Mouse (Mus musculus) neural tube, embryonic 13.5 days (tissue): ENCODE measurements around the gene Tubgcp2. TPM values are rescaled to one million over a fixed set of nuclear protein-coding genes. Genes with fewer than 3 reads are reported as not detected.

Source experiments
- ATAC-seq: fragments of 200-750 bp; cut with Nextera tagmentation; 2 replicates; pipeline ENCODE4 v1.8.0; 2017; ENCODE audit warnings: low read depth, mild to moderate bottlenecking, moderate TSS enrichment, moderate library complexity
- H3K27ac ChIP-seq: fragments of 300-500 bp; sonication (generic); replicated peaks from 2 replicates; pipeline ENCODE4 v1.5.1; 2015; ENCODE audit warnings: moderate library complexity, mild to moderate bottlenecking, inconsistent platforms
- H3K27me3 ChIP-seq: fragments of 300-500 bp; sonication (generic); 2 replicates; pipeline ENCODE4 v1.6.1; 2015; ENCODE audit warnings: mild to moderate bottlenecking, inconsistent platforms
- H3K36me3 ChIP-seq: fragments of 300-500 bp; sonication (generic); 2 replicates; pipeline ENCODE4 v1.6.1; 2015; ENCODE audit warnings: mild to moderate bottlenecking, inconsistent platforms
- H3K4me1 ChIP-seq: fragments of 300-500 bp; sonication (generic); replicated peaks from 2 replicates; pipeline ENCODE4 v1.6.1; 2015; ENCODE audit warnings: inconsistent platforms
- H3K4me2 ChIP-seq: fragments of 300-500 bp; sonication (generic); 2 replicates; pipeline ENCODE4 v1.6.1; 2015; ENCODE audit warnings: inconsistent platforms, mild to moderate bottlenecking, moderate library complexity
- H3K4me3 ChIP-seq: fragments of 300-500 bp; sonication (generic); 2 replicates; pipeline ENCODE4 v1.5.1; 2015; ENCODE audit warnings: mild to moderate bottlenecking, inconsistent platforms
- H3K9ac ChIP-seq: fragments of 300-500 bp; sonication (generic); 2 replicates; pipeline ENCODE4 v1.6.1; 2015; ENCODE audit warnings: moderate library complexity, mild to moderate bottlenecking, inconsistent platforms
- H3K9me3 ChIP-seq: fragments of 300-500 bp; sonication (generic); 2 replicates; pipeline ENCODE4 v1.6.1; 2016; ENCODE audit warnings: inconsistent platforms
- WGBS: fragments of 180-500 bp; shearing (Covaris S2); methylation state at CpG from one replicate; pipeline ENCODE4 v1.1.7; 2015; 5-methylcytosine and 5-hydroxymethylcytosine counted together
- microRNA counts: library from miRNA; unstranded; fragments of <30 nt; microRNA quantifications from one replicate; lab custom pipeline; 2016
- microRNA-seq: library from miRNA; unstranded; fragments of <30 nt; microRNA quantifications from one replicate; pipeline ENCODE4, GENCODE M21; 2016
- polyA plus RNA-seq: library from polyadenylated mRNA; unstranded; fragments of >200 nt; fragmentation: Nextera tagmentation; extraction: Ambion mirVana; gene quantifications from 2 replicates; pipeline ENCODE4 v1.2.1, GENCODE M21; 2015

Gene Tubgcp2
- polyA plus RNA-seq, 1 experiment from 2014 or later: 51.4 TPM

GRCm38 (mm10) chr7:139955505-139955904, 81.0 kb downstream of the Tubgcp2 start:
- Histone ChIP-seq H3K4me1 (peaks cover 15% of the 10 kb centered on the region), H3K27me3 (peaks cover 38% of the 10 kb centered on the region), H3K4me3 (no peak overlapping the region), H3K36me3 (no peaks in the 10 kb centered on the region), H3K9me3 (no peaks in the 10 kb centered on the region), H3K27ac (no peak overlapping the region), H3K9ac (no peak overlapping the region), H3K4me2 (no peak overlapping the region)
- ATAC-seq: no peak
- WGBS: 80% methylated on average over 4 of the region's 4 CpGs

- 52% methylated on average over 6 of the region's 6 CpGs for WGBS
- no peak overlapping the region for H3K4me2 ChIP-seq
- H3K27me3 ChIP-seq: peaks cover 67% of the 10 kb centered on the region
- no peak overlapping the region for H3K9ac ChIP-seq
- no peak overlapping the region for H3K4me3 ChIP-seq
- H3K9me3 ChIP-seq: no peaks in the 10 kb centered on the region
- peaks cover 18% of the 10 kb centered on the region for H3K4me1 ChIP-seq
- no peaks in the 10 kb centered on the region for H3K36me3 ChIP-seq
- ATAC-seq: no peak
- no peak overlapping the region for H3K27ac ChIP-seq
Observed at GRCm38 (mm10) chr7:139951991-139952633, 84.4 kb downstream of the Tubgcp2 start.

- WGBS: 5% methylated on average over 16 of the region's 16 CpGs
Observed at GRCm38 (mm10) chr7:139951079-139951478, 85.4 kb downstream of the Tubgcp2 start.

GRCm38 (mm10) chr7:139950283-139950971, 86.0 kb downstream of the Tubgcp2 start:
- Histone ChIP-seq H3K9ac (peak overlapping the region; percentile 53), H3K27ac (no peak overlapping the region), H3K36me3 (no peaks in the 10 kb centered on the region), H3K9me3 (no peaks in the 10 kb centered on the region), H3K4me3 (peak overlapping the region; percentile 36), H3K4me1 (peaks cover 18% of the 10 kb centered on the region), H3K4me2 (peak overlapping the region; percentile 67), H3K27me3 (peaks cover 76% of the 10 kb centered on the region)
- 1% methylated on average over 33 of the region's 33 CpGs for WGBS
- peak; percentile 74; the same call in 1 of the 2 replicates for ATAC-seq

More at GRCm38 (mm10) chr7:139951079-139951478, 85.4 kb downstream of the Tubgcp2 start:
- no peak for ATAC-seq
- no peaks in the 10 kb centered on the region for H3K9me3 ChIP-seq
- peak overlapping the region; percentile 67 for H3K4me2 ChIP-seq
- peaks cover 71% of the 10 kb centered on the region for H3K27me3 ChIP-seq
- H3K4me3 ChIP-seq: peak overlapping the region; percentile 36
- H3K9ac ChIP-seq: peak overlapping the region; percentile 53
- H3K27ac ChIP-seq: no peak overlapping the region
- H3K36me3 ChIP-seq: no peaks in the 10 kb centered on the region
- H3K4me1 ChIP-seq: peaks cover 18% of the 10 kb centered on the region

- ATAC-seq: peak; percentile 77
Observed at GRCm38 (mm10) chr7:139949893-139950282, 86.6 kb downstream of the Tubgcp2 start.

GRCm38 (mm10) chr7:139946032-139946431, 90.4 kb downstream of the Tubgcp2 start:
- Histone ChIP-seq H3K36me3 (no peaks in the 10 kb centered on the region), H3K4me2 (no peak overlapping the region), H3K27me3 (peaks cover 100% of the 10 kb centered on the region), H3K9me3 (no peaks in the 10 kb centered on the region), H3K27ac (no peak overlapping the region), H3K4me1 (peaks cover 29% of the 10 kb centered on the region), H3K4me3 (no peak overlapping the region), H3K9ac (no peak overlapping the region)
- ATAC-seq: no peak
- WGBS: 20% methylated on average over 5 of the region's 5 CpGs

More at GRCm38 (mm10) chr7:139949893-139950282, 86.6 kb downstream of the Tubgcp2 start:
- Histone ChIP-seq H3K27me3 (peaks cover 76% of the 10 kb centered on the region), H3K9ac (peak overlapping the region; percentile 53), H3K9me3 (no peaks in the 10 kb centered on the region), H3K4me1 (peaks cover 18% of the 10 kb centered on the region), H3K36me3 (no peaks in the 10 kb centered on the region), H3K4me2 (peak overlapping the region; percentile 67), H3K4me3 (peak overlapping the region; percentile 36), H3K27ac (no peak overlapping the region)
- under 1% methylated on average over 15 of the region's 15 CpGs for whole genome bisulfite sequencing

MicroRNAs encoded within 50 kb of the gene (microRNA counts, 519-probe panel; counts per million panel counts)
- not detected for microRNA mmu-miR-202-3p (lab: Ali Mortazavi, UCI)
- microRNA mmu-miR-202-5p (lab: Ali Mortazavi, UCI): 1,590 counts per million, percentile 7 among the panel's probes with 10 or more counts

Small RNA genes within 50 kb of the gene (microRNA-seq; reads per million reads assigned to microRNA genes)
- gene Mir202: 0.44 reads per million
- not detected for gene Mir7062
- not detected for gene mmu-mir-7686

Other genes starting within 250 kb of the Tubgcp2 start
- gene Adgra1, start 202.5 kb downstream of the Tubgcp2 start, polyA plus RNA-seq: 23.9 and 29.2 TPM in 2 replicates
- 5.8 and 6.0 TPM in 2 replicates for gene Kndc1, start 142.0 kb downstream of the Tubgcp2 start, polyA plus RNA-seq
- not detected in 2 replicates for gene Utf1, start 92.9 kb downstream of the Tubgcp2 start, polyA plus RNA-seq
- 0.68 and 0.71 TPM in 2 replicates for gene 6430531B16Rik, start 57.9 kb downstream of the Tubgcp2 start, polyA plus RNA-seq
- 3.3 and 3.4 TPM in 2 replicates for gene Adam8, start 44.1 kb downstream of the Tubgcp2 start, polyA plus RNA-seq
- 50.7 and 55.5 TPM in 2 replicates for gene Zfp511, start 278 bp downstream of the Tubgcp2 start, polyA plus RNA-seq
- 18.1 and 23.3 TPM in 2 replicates for gene Msx3, start 12.4 kb upstream of the Tubgcp2 start, polyA plus RNA-seq
- gene Caly, start 45.9 kb upstream of the Tubgcp2 start, polyA plus RNA-seq: 95.9 and 99.9 TPM in 2 replicates
- gene Prap1, start 56.7 kb upstream of the Tubgcp2 start, polyA plus RNA-seq: not detected in 2 replicates
- 24.8 and 33.0 TPM in 2 replicates for gene Fuom, start 65.8 kb upstream of the Tubgcp2 start, polyA plus RNA-seq
- 9.7 and 11.4 TPM in 2 replicates for gene Paox, start 79.1 kb upstream of the Tubgcp2 start, polyA plus RNA-seq
- 125 and 132 TPM in 2 replicates for gene Echs1, start 79.8 kb upstream of the Tubgcp2 start, polyA plus RNA-seq
- 28.2 and 31.7 TPM in 2 replicates for gene Mtg1, start 100.9 kb upstream of the Tubgcp2 start, polyA plus RNA-seq
- 9.4 and 13.1 TPM in 2 replicates for gene Sprn, start 118.2 kb upstream of the Tubgcp2 start, polyA plus RNA-seq
- gene Olfr522, start 128.1 kb upstream of the Tubgcp2 start, polyA plus RNA-seq: not detected in 2 replicates
- gene Olfr523, start 136.5 kb upstream of the Tubgcp2 start, polyA plus RNA-seq: not detected in 2 replicates
- not detected in 2 replicates for gene Olfr524, start 169.3 kb upstream of the Tubgcp2 start, polyA plus RNA-seq
- gene Cd163l1, start 181.6 kb upstream of the Tubgcp2 start, polyA plus RNA-seq: not detected in 2 replicates
- not detected in 2 replicates for gene 5830411N06Rik, start 210.6 kb upstream of the Tubgcp2 start, polyA plus RNA-seq